Mouse (Mus musculus) midbrain, embryonic 16.5 days (tissue): ENCODE measurements around the gene Dnajc9. TPM values are rescaled to one million over a fixed set of nuclear protein-coding genes. Genes with fewer than 3 reads are reported as not detected.

Source experiments
- ATAC-seq: fragments of 200-750 bp; cut with Nextera tagmentation; 2 replicates; pipeline ENCODE4 v1.8.0; 2017; ENCODE audit warnings: moderate TSS enrichment
- H3K27ac ChIP-seq: fragments of 300-500 bp; sonication (generic); 2 replicates; pipeline ENCODE4 v1.5.1; 2014; ENCODE audit warnings: mild to moderate bottlenecking, low read length, mixed read lengths
- H3K27me3 ChIP-seq: fragments of 300-500 bp; sonication (generic); 2 replicates; pipeline ENCODE4 v1.6.1; 2014; ENCODE audit warnings: low read depth, low read length, mixed read lengths; ENCODE audit not compliant: control insufficient read depth, insufficient read depth
- H3K36me3 ChIP-seq: fragments of 300-500 bp; sonication (generic); 2 replicates; pipeline ENCODE4 v1.6.1; 2014; ENCODE audit warnings: mild to moderate bottlenecking, low read length, moderate library complexity, mixed read lengths; ENCODE audit not compliant: control insufficient read depth, insufficient read depth
- H3K4me1 ChIP-seq: fragments of 300-500 bp; sonication (generic); 2 replicates; pipeline ENCODE4 v1.6.1; 2014; ENCODE audit warnings: mild to moderate bottlenecking, low read length, mixed read lengths; ENCODE audit not compliant: control insufficient read depth, insufficient read depth
- H3K4me2 ChIP-seq: fragments of 300-500 bp; sonication (generic); 2 replicates; pipeline ENCODE4 v1.6.1; 2014; ENCODE audit warnings: mild to moderate bottlenecking, low read length, mixed read lengths
- H3K4me3 ChIP-seq: fragments of 300-500 bp; sonication (generic); 2 replicates; pipeline ENCODE4 v1.5.1; 2014; ENCODE audit warnings: low read depth, mild to moderate bottlenecking, low read length, moderate library complexity, mixed read lengths
- H3K9ac ChIP-seq: fragments of 300-500 bp; sonication (generic); 2 replicates; pipeline ENCODE4 v1.6.1; 2014; ENCODE audit warnings: low read depth, low read length, mixed read lengths
- H3K9me3 ChIP-seq: fragments of 300-500 bp; sonication (generic); replicated peaks from 2 replicates; pipeline ENCODE4 v1.6.1; 2014; ENCODE audit warnings: mild to moderate bottlenecking, low read length, mixed read lengths; ENCODE audit not compliant: control insufficient read depth, poor library complexity, severe bottlenecking
- WGBS: fragments of 180-500 bp; shearing (Covaris S2); extraction: QIAGEN DNeasy Blood & Tissue Kit; methylation state at CpG from one replicate; pipeline ENCODE4 v1.1.7; 2014; 5-methylcytosine and 5-hydroxymethylcytosine counted together
- polyA plus RNA-seq: library from polyadenylated mRNA; unstranded; fragments of >200 nt; fragmentation: Nextera tagmentation; extraction: Ambion mirVana; gene quantifications from 2 replicates; pipeline ENCODE4 v1.2.1, GENCODE M21; 2015

Gene Dnajc9
- polyA plus RNA-seq, 1 experiment from 2014 or later, result 124 TPM

DNA sequence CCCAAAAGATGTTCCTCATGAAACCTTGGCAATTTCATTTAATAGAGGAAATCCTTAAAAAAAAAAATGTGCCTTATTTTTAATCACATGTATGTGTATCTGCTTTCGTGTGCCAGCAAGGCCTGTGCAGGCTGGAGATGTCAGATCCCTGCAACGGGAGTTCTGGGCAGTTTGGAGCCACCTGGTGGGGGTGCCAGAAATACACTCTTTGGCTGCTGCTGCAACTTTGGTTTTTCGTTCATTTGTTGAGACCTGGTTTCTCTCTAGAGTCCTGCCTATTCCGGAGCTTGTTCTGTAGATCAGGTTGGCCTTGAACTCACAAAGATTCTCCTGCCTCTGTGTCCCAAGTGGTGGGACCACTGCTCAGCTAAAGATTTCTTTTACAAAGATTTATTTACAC is 10.2 kb upstream of the Dnajc9 start:
- Histone ChIP-seq H3K4me1 (peaks cover 3% of the 10 kb centered on the region), H3K9ac (no peak overlapping the region), H3K4me3 (no peak overlapping the region), H3K36me3 (no peaks in the 10 kb centered on the region), H3K4me2 (no peak overlapping the region), H3K27ac (no peak overlapping the region), H3K27me3 (no peaks in the 10 kb centered on the region), H3K9me3 (no peaks in the 10 kb centered on the region)
- ATAC-seq, result no peak
- 42% methylated on average over 4 of the region's 4 CpGs for whole genome bisulfite sequencing

DNA sequence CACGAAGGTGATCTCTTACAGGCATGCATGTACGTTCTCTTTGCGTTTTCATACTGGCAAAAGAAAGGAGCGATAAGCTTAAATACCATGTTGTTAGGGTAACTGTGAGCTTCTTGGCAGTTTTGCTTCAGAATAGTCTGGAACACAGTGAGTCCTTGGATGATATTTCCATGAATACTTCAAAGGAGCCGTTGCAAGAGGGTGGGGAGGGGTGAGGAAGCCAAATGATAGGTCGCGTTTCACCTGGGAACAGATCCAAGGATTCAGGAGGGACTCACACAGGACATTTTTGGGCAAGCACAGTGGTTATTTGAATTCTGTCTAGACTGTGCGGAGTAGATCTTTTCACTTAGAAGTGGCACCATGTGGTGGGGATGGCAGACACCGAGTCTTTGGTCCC is 8.5 kb upstream of the Dnajc9 start:
- WGBS, result 86% methylated on average over 9 of the region's 9 CpGs
- Histone ChIP-seq H3K4me1 (peaks cover 10% of the 10 kb centered on the region), H3K9me3 (no peaks in the 10 kb centered on the region), H3K9ac (no peak overlapping the region), H3K27ac (no peak overlapping the region), H3K4me2 (no peak overlapping the region), H3K36me3 (no peaks in the 10 kb centered on the region), H3K27me3 (no peaks in the 10 kb centered on the region), H3K4me3 (no peak overlapping the region)
- no peak for ATAC-seq

DNA sequence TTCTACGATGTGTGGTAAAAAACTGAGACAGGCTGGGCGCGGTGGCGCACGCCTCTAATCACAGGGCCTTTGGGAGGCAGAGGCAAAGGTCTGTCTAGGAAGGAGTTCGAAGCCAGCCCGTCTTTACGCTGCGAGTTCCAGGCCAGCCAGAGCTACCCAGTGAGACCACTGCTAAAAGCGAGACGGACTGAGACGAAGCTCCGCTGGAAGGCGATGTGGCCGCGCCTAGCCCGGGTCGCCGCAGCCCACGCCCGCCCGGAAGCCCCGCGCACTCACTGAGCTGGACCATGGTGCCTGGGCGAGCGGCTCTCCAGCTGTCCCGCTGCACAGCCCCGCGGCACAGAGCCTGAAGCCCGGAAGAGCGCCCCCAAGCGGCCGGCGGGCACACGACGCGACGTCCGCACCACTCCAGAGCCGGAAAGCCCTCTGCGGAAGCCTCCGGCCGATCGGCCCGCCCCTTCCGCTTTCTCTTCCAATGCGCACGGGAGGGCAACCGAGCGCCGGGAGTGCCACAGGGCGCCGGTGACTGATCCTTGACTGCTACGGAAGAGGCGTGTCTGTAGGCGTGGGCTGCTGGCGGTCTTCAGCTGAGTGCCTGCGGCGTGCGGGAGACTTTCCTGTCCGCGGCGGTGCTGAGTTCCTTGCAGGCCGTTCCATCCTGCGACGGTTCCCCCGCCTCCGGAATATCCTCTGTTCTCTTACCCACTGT is 4.6 kb upstream of the Dnajc9 start, which contains the start of gene Mrps16:
Gene Mrps16 (minus strand): TSS at position 430 of the 709 bp plus-strand sequence.
- Histone ChIP-seq H3K4me2 (peak within 1 kb of the TSS; percentile 61), H3K27ac (peak within 1 kb of the TSS; percentile 87), H3K36me3 (peaks cover 4% of the 10 kb centered on the region), H3K4me1 (peaks cover 20% of the 10 kb centered on the region), H3K9ac (peak within 1 kb of the TSS; percentile 93), H3K27me3 (no peaks in the 10 kb centered on the region), H3K4me3 (peak within 1 kb of the TSS; percentile 67), H3K9me3 (no peaks in the 10 kb centered on the region)
- WGBS, result under 1% methylated on average over 67 of the region's 68 CpGs
- peak; percentile 97 for ATAC-seq

DNA sequence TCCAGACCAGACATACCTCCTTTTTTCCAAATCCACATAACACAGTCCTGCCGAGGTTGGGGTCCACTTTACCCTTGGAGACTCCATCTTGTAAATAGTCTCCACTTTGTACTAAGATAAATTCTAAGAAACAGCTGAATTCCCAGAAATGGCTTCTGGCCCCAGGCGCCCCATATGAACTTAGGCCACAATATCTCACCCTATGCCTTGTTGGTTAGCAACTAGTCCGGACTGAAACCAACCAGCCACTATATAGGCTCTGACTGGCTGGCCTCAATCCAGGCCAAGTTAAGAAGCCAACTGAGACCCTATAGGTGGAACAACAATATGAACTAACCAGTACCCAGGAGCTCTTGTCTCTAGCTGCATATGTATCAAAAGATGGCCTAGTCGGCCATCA is 3.6 kb upstream of the Dnajc9 start:
- Histone ChIP-seq H3K4me3 (no peak overlapping the region), H3K4me1 (peaks cover 29% of the 10 kb centered on the region), H3K36me3 (peaks cover 4% of the 10 kb centered on the region), H3K27me3 (no peaks in the 10 kb centered on the region), H3K9ac (no peak overlapping the region), H3K27ac (no peak overlapping the region), H3K9me3 (no peaks in the 10 kb centered on the region), H3K4me2 (peak overlapping the region; percentile 13; the same call in 1 of the 2 replicates)
- WGBS, result 87% methylated on average over 3 of the region's 4 CpGs
- no peak for ATAC-seq

DNA sequence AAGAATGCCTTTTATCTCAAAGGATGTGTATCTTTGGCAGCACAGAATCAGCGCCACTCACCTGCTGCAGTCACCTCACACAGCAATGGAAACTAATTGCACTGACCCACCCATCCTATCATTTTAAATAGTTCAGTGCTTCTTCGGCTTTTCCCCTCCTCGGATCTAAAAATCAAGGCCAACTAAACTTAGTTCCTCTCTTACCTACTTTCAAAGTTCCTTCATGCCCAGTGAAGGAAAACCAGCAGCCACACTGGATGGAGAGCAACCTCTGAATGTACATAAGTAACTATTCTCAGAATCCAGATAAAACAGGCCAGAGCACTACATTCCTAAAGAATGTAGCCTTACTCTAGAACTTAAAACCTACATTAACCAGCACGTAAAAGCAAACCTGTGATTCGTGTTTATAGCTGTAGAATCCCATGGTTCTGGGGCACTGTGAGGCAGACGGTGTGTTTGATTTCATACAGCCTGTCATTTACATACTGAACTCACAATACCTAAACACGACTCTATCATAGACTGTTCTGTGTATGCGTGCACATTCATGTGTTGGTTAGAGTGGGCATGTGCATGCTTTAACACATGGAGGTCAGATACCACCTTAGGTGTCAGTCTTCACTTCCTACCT is 853 bp upstream of the Dnajc9 start:
- Histone ChIP-seq H3K27me3 (no peaks in the 10 kb centered on the region), H3K4me2 (peak overlapping the region; percentile 90), H3K9ac (no peak overlapping the region), H3K4me3 (peak overlapping the region; percentile 91), H3K4me1 (peaks cover 46% of the 10 kb centered on the region), H3K27ac (peak overlapping the region; percentile 84; the same call in 1 of the 2 replicates), H3K9me3 (no peaks in the 10 kb centered on the region), H3K36me3 (peaks cover 4% of the 10 kb centered on the region)
- WGBS, result 89% methylated on average over 8 of the region's 8 CpGs
- no peak for ATAC-seq

DNA sequence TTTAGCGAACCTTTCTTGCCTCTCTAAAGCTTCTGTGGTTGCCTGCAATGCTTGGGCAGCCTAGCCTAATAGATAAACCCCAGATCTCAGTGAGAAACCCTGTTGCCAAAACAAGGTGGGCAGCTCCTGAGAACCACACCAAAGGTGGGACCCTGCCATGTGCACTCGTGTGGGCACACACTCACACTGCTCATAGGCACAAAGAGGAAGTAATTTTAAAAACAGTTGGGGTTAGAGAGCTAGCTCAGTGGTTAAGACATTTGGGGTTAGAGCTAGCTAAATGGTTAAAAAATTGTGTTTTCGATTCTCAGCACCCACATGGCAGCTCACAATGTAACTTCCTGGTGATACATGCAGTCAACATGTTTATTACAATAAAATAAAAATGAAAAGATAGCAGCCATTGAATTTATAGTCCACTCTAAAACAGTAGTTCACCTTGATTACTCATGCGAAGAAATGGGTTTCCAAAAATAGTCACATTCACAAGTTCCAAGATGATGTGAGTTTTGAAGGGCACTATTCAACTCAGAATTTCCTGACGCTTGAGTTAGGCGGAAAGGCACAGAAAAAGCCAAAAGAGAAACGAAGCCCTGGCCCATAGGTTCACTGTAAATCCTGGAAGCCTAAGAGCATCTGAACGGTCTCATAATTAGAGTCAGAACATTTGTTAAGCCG is 8.8 kb downstream of the Dnajc9 start:
- Histone ChIP-seq H3K27ac (no peak overlapping the region), H3K9me3 (no peaks in the 10 kb centered on the region), H3K4me3 (no peak overlapping the region), H3K9ac (no peak overlapping the region), H3K4me2 (no peak overlapping the region), H3K4me1 (no peaks in the 10 kb centered on the region), H3K27me3 (no peaks in the 10 kb centered on the region), H3K36me3 (peaks cover 11% of the 10 kb centered on the region)
- WGBS, result 92% methylated on average over 9 of the region's 9 CpGs
- no peak for ATAC-seq

DNA sequence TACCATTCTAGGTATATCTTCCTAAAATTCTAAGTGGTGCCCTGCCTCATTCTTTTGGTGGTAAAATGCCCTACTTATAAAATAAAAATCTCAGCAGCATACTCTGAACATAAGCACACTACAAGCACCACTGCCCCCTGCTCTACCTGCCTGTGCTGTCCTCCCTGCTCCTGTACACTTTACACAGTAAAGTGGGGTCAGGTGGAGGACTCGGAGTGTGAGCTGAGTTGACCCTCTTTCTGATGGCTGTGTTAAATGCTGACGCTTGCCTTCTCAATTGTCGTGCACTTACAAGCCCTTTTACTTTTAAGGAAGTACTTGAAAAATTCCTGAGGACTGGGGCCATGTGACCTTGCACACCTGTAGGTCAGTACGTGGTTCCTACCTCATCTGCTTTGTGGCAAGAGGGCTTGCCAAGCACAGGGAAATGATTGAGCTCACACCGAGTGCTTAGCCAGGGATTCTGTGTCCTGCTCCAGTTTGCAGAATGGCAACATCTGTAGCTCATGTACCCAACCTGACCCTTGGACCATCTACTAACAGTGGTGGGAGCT is 9.5 kb downstream of the Dnajc9 start:
- Histone ChIP-seq H3K4me1 (no peaks in the 10 kb centered on the region), H3K27me3 (no peaks in the 10 kb centered on the region), H3K9me3 (no peaks in the 10 kb centered on the region), H3K4me2 (no peak overlapping the region), H3K9ac (no peak overlapping the region), H3K36me3 (peaks cover 13% of the 10 kb centered on the region), H3K27ac (no peak overlapping the region), H3K4me3 (no peak overlapping the region)
- 94% methylated on average over 5 of the region's 5 CpGs for WGBS
- no peak for ATAC-seq

DNA sequence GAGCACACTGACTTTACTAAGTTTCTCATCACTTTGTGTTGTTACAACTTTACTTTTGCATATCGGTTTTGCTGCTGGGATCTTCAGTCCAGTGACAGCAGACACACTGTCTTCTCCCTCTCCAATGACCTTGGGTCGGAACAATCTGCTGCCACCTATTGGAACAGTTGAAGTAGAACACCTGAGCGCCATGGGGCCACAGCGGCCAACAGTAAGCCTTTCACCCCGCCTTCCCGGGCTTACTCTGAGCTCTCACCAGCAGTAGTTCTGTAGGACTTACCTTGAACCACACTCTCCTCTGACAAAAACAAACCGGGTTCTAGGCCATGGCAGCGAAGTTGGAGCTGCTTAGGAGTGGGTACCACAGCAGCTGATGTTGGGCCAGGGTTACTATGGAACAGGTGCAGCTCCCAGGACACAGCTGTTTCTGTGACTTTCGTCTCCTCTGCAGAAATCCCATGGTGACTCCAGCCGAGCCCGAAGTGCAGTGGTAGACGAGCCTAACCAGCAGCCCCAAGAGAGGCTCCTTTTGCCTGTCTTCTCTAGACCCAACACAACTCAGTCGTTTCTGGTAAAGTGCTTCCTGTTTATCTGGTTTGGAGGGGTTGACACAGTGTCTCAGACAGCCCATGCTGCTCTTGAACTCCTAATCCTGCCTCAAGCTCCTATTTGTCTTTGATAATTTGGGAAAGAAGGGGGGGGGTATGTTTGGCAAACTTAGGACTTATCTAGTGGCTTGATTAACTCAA is 10.2 kb downstream of the Dnajc9 start:
- ATAC-seq, result peak; percentile 42; the same call in 1 of the 2 replicates
- WGBS, result 37% methylated on average over 13 of the region's 13 CpGs

More for the DNA sequence above, 10.2 kb downstream of the Dnajc9 start:
- H3K9me3 ChIP-seq, result no peaks in the 10 kb centered on the region
- H3K27me3 ChIP-seq, result no peaks in the 10 kb centered on the region
- H3K4me1 ChIP-seq, result no peaks in the 10 kb centered on the region
- no peak overlapping the region for H3K27ac ChIP-seq
- H3K4me2 ChIP-seq, result no peak overlapping the region
- peaks cover 13% of the 10 kb centered on the region for H3K36me3 ChIP-seq
- no peak overlapping the region for H3K4me3 ChIP-seq
- H3K9ac ChIP-seq, result no peak overlapping the region
